Mouse (Mus musculus) heart, embryonic 15.5 days (tissue): ENCODE results near the gene Etl4. TPM values are rescaled to one million over a fixed set of nuclear protein-coding genes. Genes with fewer than 3 reads are reported as not detected.

Source experiments
- microRNA-seq: library from miRNA; unstranded; fragments of <30 nt; microRNA quantifications from one replicate; pipeline ENCODE4, GENCODE M21; 2016
- polyA plus RNA-seq: library from polyadenylated mRNA; unstranded; fragments of >200 nt; fragmentation: Nextera tagmentation; extraction: Ambion mirVana; gene quantifications from 2 replicates; pipeline ENCODE4 v1.2.1, GENCODE M21; 2015

The Etl4 gene
- polyA plus RNA-seq, 1 experiment from 2014 or later: 8.1 TPM

Small RNA genes within 50 kb of the gene (microRNA-seq; reads per million reads assigned to microRNA genes)
- gene Gm44457: not detected
